Mouse (Mus musculus): ENCODE data around the gene Exo1. TPM values are rescaled to one million over a fixed set of nuclear protein-coding genes. Genes with fewer than 3 reads are reported as not detected.

The Exo1 gene
- polyA plus RNA-seq, 1 experiment from 2014 or later = 155 TPM

GRCm38 (mm10) chr1:175920029-175920428, 39.6 kb downstream of the Exo1 start, which contains the start of gene Gm38100:
Gene Gm38100, plus strand, starts transcription at chr1:175920329.
- Histone ChIP-seq H3K9me3 (no peaks in the 10 kb centered on the region), H3K4me1 (no peaks in the 10 kb centered on the region), H3K27ac (replicated peaks) (no peak within 1 kb of the TSS), H3K4me3 (no peak within 1 kb of the TSS), H3K27me3 (replicated peaks; ENCODE audit: low read depth, poor library complexity, severe bottlenecking) (no peaks in the 10 kb centered on the region), H3K36me3 (replicated peaks) (no peaks in the 10 kb centered on the region)
- WGBS = 89% methylated on average over 9 of the region's 9 CpGs
- no peak for DNase-seq (ENCODE audit: low spot score)

- H3K9me3 ChIP-seq = no peaks in the 10 kb centered on the region
- no peaks in the 10 kb centered on the region for H3K27me3 ChIP-seq (replicated peaks; ENCODE audit: low read depth, poor library complexity, severe bottlenecking)
- DNase-seq (ENCODE audit: low spot score) = no peak
- 88% methylated on average over 8 of the region's 8 CpGs for WGBS
- H3K27ac ChIP-seq (replicated peaks) = no peak overlapping the region
- no peaks in the 10 kb centered on the region for H3K4me1 ChIP-seq
- H3K36me3 ChIP-seq (replicated peaks) = no peaks in the 10 kb centered on the region
- H3K4me3 ChIP-seq = no peak overlapping the region
These were observed 40.7 kb downstream of the Exo1 start for GRCm38 (mm10) chr1:175921091-175921490.

- H3K36me3 ChIP-seq (replicated peaks) = no peaks in the 10 kb centered on the region
- DNase-seq (ENCODE audit: low spot score) = peak; percentile 64
- H3K27ac ChIP-seq (replicated peaks) = no peak overlapping the region
- no peaks in the 10 kb centered on the region for H3K4me1 ChIP-seq
- H3K9me3 ChIP-seq = no peaks in the 10 kb centered on the region
- no peak overlapping the region for H3K4me3 ChIP-seq
- H3K27me3 ChIP-seq (replicated peaks; ENCODE audit: low read depth, poor library complexity, severe bottlenecking) = no peaks in the 10 kb centered on the region
- 52% methylated on average over 7 of the region's 7 CpGs for WGBS
These were observed 43.7 kb downstream of the Exo1 start for GRCm38 (mm10) chr1:175923848-175924787.

- no peak for DNase-seq (ENCODE audit: low spot score)
- Histone ChIP-seq H3K36me3 (replicated peaks) (no peaks in the 10 kb centered on the region), H3K27me3 (replicated peaks; ENCODE audit: low read depth, poor library complexity, severe bottlenecking) (no peaks in the 10 kb centered on the region; the same call in 1 of the 2 replicates), H3K9me3 (no peaks in the 10 kb centered on the region), H3K27ac (replicated peaks) (no peak overlapping the region), H3K4me1 (0 out of 2 replicates have a peak, but pooled peaks cover 2% of the 10 kb centered on the region), H3K4me3 (no peak overlapping the region)
- WGBS = 96% methylated on average over 5 of the region's 5 CpGs
These were observed 51.0 kb downstream of the Exo1 start for GRCm38 (mm10) chr1:175931391-175931790.

- 14% methylated on average over 11 of the region's 11 CpGs for WGBS
- peak overlapping the region; percentile 37; the same call in 1 of the 2 replicates for H3K4me3 ChIP-seq
These were observed 55.9 kb downstream of the Exo1 start for GRCm38 (mm10) chr1:175936282-175936737.

GRCm38 (mm10) chr1:175938731-175939130, 58.4 kb downstream of the Exo1 start:
- no peak overlapping the region for H3K4me3 ChIP-seq
- H3K4me1 ChIP-seq = 0 out of 2 replicates have a peak, but pooled peaks cover 2% of the 10 kb centered on the region
- H3K9me3 ChIP-seq = no peaks in the 10 kb centered on the region
- H3K27ac ChIP-seq (replicated peaks) = no peak overlapping the region
- 84% methylated on average over 3 of the region's 3 CpGs for WGBS
- H3K27me3 ChIP-seq (replicated peaks; ENCODE audit: low read depth, poor library complexity, severe bottlenecking) = no peaks in the 10 kb centered on the region; the same call in 1 of the 2 replicates
- DNase-seq (ENCODE audit: low spot score) = no peak
- no peaks in the 10 kb centered on the region for H3K36me3 ChIP-seq (replicated peaks)

More at GRCm38 (mm10) chr1:175936282-175936737, 55.9 kb downstream of the Exo1 start:
- 0 out of 2 replicates have a peak, but pooled peaks cover 2% of the 10 kb centered on the region for H3K4me1 ChIP-seq
- H3K9me3 ChIP-seq = no peaks in the 10 kb centered on the region
- no peak overlapping the region for H3K27ac ChIP-seq (replicated peaks)
- DNase-seq (ENCODE audit: low spot score) = peak; percentile 72
- no peaks in the 10 kb centered on the region for H3K36me3 ChIP-seq (replicated peaks)
- H3K27me3 ChIP-seq (replicated peaks; ENCODE audit: low read depth, poor library complexity, severe bottlenecking) = no peaks in the 10 kb centered on the region; the same call in 1 of the 2 replicates

- Histone ChIP-seq H3K27me3 (replicated peaks; ENCODE audit: low read depth, poor library complexity, severe bottlenecking) (no peaks in the 10 kb centered on the region), H3K4me3 (no peak overlapping the region), H3K27ac (replicated peaks) (no peak overlapping the region), H3K9me3 (no peaks in the 10 kb centered on the region), H3K4me1 (no peaks in the 10 kb centered on the region), H3K36me3 (replicated peaks) (no peaks in the 10 kb centered on the region)
- WGBS = 92% methylated on average over 7 of the region's 7 CpGs
- DNase-seq (ENCODE audit: low spot score) = no peak
These were observed 62.8 kb downstream of the Exo1 start for GRCm38 (mm10) chr1:175943168-175943567.

- H3K27ac ChIP-seq (replicated peaks) = no peak overlapping the region
- no peaks in the 10 kb centered on the region for H3K9me3 ChIP-seq
- H3K27me3 ChIP-seq (replicated peaks; ENCODE audit: low read depth, poor library complexity, severe bottlenecking) = no peaks in the 10 kb centered on the region
- no peak overlapping the region for H3K4me3 ChIP-seq
- no peak for DNase-seq (ENCODE audit: low spot score)
- H3K4me1 ChIP-seq = peaks cover 6% of the 10 kb centered on the region; the same call in 1 of the 2 replicates
- no peaks in the 10 kb centered on the region for H3K36me3 ChIP-seq (replicated peaks)
- WGBS = 84% methylated on average over 4 of the region's 4 CpGs
These were observed 66.4 kb downstream of the Exo1 start for GRCm38 (mm10) chr1:175946718-175947315.

GRCm38 (mm10) chr1:175950421-175950820, 70.0 kb downstream of the Exo1 start:
- no peak for DNase-seq (ENCODE audit: low spot score)
- no peaks in the 10 kb centered on the region for H3K9me3 ChIP-seq
- H3K4me1 ChIP-seq = peaks cover 6% of the 10 kb centered on the region; the same call in 1 of the 2 replicates
- H3K27me3 ChIP-seq (replicated peaks; ENCODE audit: low read depth, poor library complexity, severe bottlenecking) = no peaks in the 10 kb centered on the region
- no peak overlapping the region for H3K27ac ChIP-seq (replicated peaks)
- H3K36me3 ChIP-seq (replicated peaks) = no peaks in the 10 kb centered on the region
- WGBS = 51% methylated on average over 3 of the region's 3 CpGs
- no peak overlapping the region for H3K4me3 ChIP-seq

GRCm38 (mm10) chr1:175950851-175951250, 70.5 kb downstream of the Exo1 start:
- no peak for DNase-seq (ENCODE audit: low spot score)
- Histone ChIP-seq H3K4me1 (peaks cover 6% of the 10 kb centered on the region; the same call in 1 of the 2 replicates), H3K27me3 (replicated peaks; ENCODE audit: low read depth, poor library complexity, severe bottlenecking) (no peaks in the 10 kb centered on the region), H3K4me3 (no peak overlapping the region), H3K36me3 (replicated peaks) (no peaks in the 10 kb centered on the region), H3K27ac (replicated peaks) (no peak overlapping the region), H3K9me3 (no peaks in the 10 kb centered on the region)
- 85% methylated on average over 2 of the region's 2 CpGs for WGBS

- no peaks in the 10 kb centered on the region for H3K36me3 ChIP-seq (replicated peaks)
- no peaks in the 10 kb centered on the region for H3K9me3 ChIP-seq
- no peak overlapping the region for H3K4me3 ChIP-seq
- DNase-seq (ENCODE audit: low spot score) = no peak
- no peak overlapping the region for H3K27ac ChIP-seq (replicated peaks)
- no peaks in the 10 kb centered on the region for H3K27me3 ChIP-seq (replicated peaks; ENCODE audit: low read depth, poor library complexity, severe bottlenecking)
- WGBS = 92% methylated on average over 2 of the region's 2 CpGs
- H3K4me1 ChIP-seq = no peaks in the 10 kb centered on the region
These were observed 81.4 kb downstream of the Exo1 start for GRCm38 (mm10) chr1:175961786-175962185.
